Mouse (Mus musculus): ENCODE measurements around the gene Cdh10. TPM values are rescaled to one million over a fixed set of nuclear protein-coding genes. Genes with fewer than 3 reads are reported as not detected.
A peak's percentile ranks its signal among the peaks of the same experiment; 100 is the strongest.

The Cdh10 gene
- polyA plus RNA-seq, 1 experiment from 2014 or later, result 14.1 TPM

GRCm38 (mm10) chr15:18904131-18904530 is 85.4 kb downstream of the Cdh10 start:
- peak; percentile 23 for DNase-seq (ENCODE audit: low spot score)
- no peak overlapping the region for H3K4me2 ChIP-seq (ENCODE audit: low read length)
- H3K4me3 ChIP-seq (ENCODE audit: low read depth, low read length), result no peak overlapping the region
- 75% methylated on average over 2 of the region's 2 CpGs for WGBS
- no peak for ATAC-seq
- H3K9ac ChIP-seq (ENCODE audit: low read length), result no peak overlapping the region
- H3K27me3 ChIP-seq (replicated peaks; ENCODE audit: control insufficient read depth, insufficient read depth, low read length), result no peaks in the 10 kb centered on the region
- H3K27ac ChIP-seq (ENCODE audit: low read depth, low read length), result no peak overlapping the region
- no peaks in the 10 kb centered on the region for H3K9me3 ChIP-seq (replicated peaks; ENCODE audit: control insufficient read depth, low read length)
- no peaks in the 10 kb centered on the region for H3K4me1 ChIP-seq (ENCODE audit: control insufficient read depth, insufficient read depth, low read length)
- H3K36me3 ChIP-seq (ENCODE audit: control insufficient read depth, insufficient read depth, low read length), result no peaks in the 10 kb centered on the region

GRCm38 (mm10) chr15:18910612-18911011 is 91.9 kb downstream of the Cdh10 start:
- H3K4me3 ChIP-seq (ENCODE audit: low read depth, low read length), result no peak overlapping the region
- WGBS, result 91% methylated on average over 4 of the region's 4 CpGs
- no peak for DNase-seq (ENCODE audit: low spot score)
- no peak overlapping the region for H3K27ac ChIP-seq (ENCODE audit: low read depth, low read length)
- H3K9me3 ChIP-seq (replicated peaks; ENCODE audit: control insufficient read depth, low read length), result no peaks in the 10 kb centered on the region
- H3K4me1 ChIP-seq (ENCODE audit: control insufficient read depth, insufficient read depth, low read length), result no peaks in the 10 kb centered on the region
- no peak overlapping the region for H3K4me2 ChIP-seq (ENCODE audit: low read length)
- H3K9ac ChIP-seq (ENCODE audit: low read length), result no peak overlapping the region
- H3K36me3 ChIP-seq (ENCODE audit: control insufficient read depth, insufficient read depth, low read length), result no peaks in the 10 kb centered on the region
- H3K27me3 ChIP-seq (replicated peaks; ENCODE audit: control insufficient read depth, insufficient read depth, low read length), result no peaks in the 10 kb centered on the region
- no peak for ATAC-seq

GRCm38 (mm10) chr15:18925392-18926117 is 106.8 kb downstream of the Cdh10 start:
- Histone ChIP-seq H3K4me3 (ENCODE audit: low read depth, low read length) (no peak overlapping the region), H3K9ac (ENCODE audit: low read length) (no peak overlapping the region), H3K9me3 (replicated peaks; ENCODE audit: control insufficient read depth, low read length) (no peaks in the 10 kb centered on the region), H3K4me2 (ENCODE audit: low read length) (no peak overlapping the region), H3K27ac (ENCODE audit: low read depth, low read length) (no peak overlapping the region), H3K36me3 (ENCODE audit: control insufficient read depth, insufficient read depth, low read length) (no peaks in the 10 kb centered on the region), H3K4me1 (ENCODE audit: control insufficient read depth, insufficient read depth, low read length) (no peaks in the 10 kb centered on the region), H3K27me3 (replicated peaks; ENCODE audit: control insufficient read depth, insufficient read depth, low read length) (no peaks in the 10 kb centered on the region)
- DNase-seq (ENCODE audit: low spot score), result peak; percentile 19
- ATAC-seq, result no peak
- WGBS, result 89% methylated on average over 1 of the region's 1 CpGs

DNA sequence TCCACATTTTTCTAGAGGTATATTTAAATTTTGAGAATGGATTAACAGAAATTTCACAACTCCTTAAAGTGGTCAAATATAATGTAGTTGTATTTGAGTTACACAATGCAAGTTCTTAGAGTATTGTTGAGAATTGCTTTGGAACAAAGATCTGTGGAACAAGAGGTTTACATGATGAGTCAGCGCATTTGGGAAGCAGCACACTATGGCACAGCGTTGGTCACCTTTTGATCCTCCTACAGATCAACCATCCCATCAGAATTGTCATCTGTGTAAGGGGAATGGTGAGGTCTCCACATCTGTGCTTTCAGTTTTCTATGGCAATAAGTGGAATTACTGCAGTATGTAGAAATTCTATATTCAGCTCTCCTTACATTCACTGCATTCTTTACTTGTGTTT is 108.2 kb downstream of the Cdh10 start:
- Histone ChIP-seq H3K4me2 (ENCODE audit: low read length) (no peak overlapping the region), H3K9me3 (replicated peaks; ENCODE audit: control insufficient read depth, low read length) (no peaks in the 10 kb centered on the region), H3K4me1 (ENCODE audit: control insufficient read depth, insufficient read depth, low read length) (no peaks in the 10 kb centered on the region), H3K36me3 (ENCODE audit: control insufficient read depth, insufficient read depth, low read length) (no peaks in the 10 kb centered on the region), H3K27ac (ENCODE audit: low read depth, low read length) (no peak overlapping the region), H3K27me3 (replicated peaks; ENCODE audit: control insufficient read depth, insufficient read depth, low read length) (no peaks in the 10 kb centered on the region), H3K9ac (ENCODE audit: low read length) (no peak overlapping the region), H3K4me3 (ENCODE audit: low read depth, low read length) (no peak overlapping the region)
- DNase-seq (ENCODE audit: low spot score) (no peak), ATAC-seq (no peak)
- 96% methylated on average over 2 of the region's 2 CpGs for WGBS

DNA sequence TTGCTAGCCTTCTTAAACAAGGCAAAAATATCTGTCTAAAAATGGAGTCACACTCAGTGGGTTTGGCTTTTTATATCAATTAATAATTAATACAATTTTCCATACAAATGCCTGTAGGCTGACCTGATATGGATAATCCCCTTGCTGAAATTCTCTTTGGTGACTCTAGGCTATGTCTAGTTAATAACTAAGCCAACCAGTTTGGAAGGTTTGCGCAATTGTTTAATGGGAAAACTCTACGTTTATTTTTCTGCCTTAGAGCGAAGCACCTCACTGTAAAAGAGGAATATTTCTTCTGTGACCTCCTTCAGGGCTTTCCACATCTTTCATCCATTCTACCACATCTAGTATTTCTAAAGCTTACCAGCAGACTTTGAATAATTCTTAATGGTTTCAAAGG is 133.5 kb downstream of the Cdh10 start:
- no peak overlapping the region for H3K27ac ChIP-seq (ENCODE audit: low read depth, low read length)
- 97% methylated on average over 3 of the region's 3 CpGs for WGBS
- H3K9ac ChIP-seq (ENCODE audit: low read length), result no peak overlapping the region
- ATAC-seq (no peak), DNase-seq (ENCODE audit: low spot score) (no peak)
- no peak overlapping the region for H3K4me2 ChIP-seq (ENCODE audit: low read length)
- no peak overlapping the region for H3K4me3 ChIP-seq (ENCODE audit: low read depth, low read length)
- H3K27me3 ChIP-seq (replicated peaks; ENCODE audit: control insufficient read depth, insufficient read depth, low read length), result no peaks in the 10 kb centered on the region
- no peaks in the 10 kb centered on the region for H3K9me3 ChIP-seq (replicated peaks; ENCODE audit: control insufficient read depth, low read length)
- no peaks in the 10 kb centered on the region for H3K36me3 ChIP-seq (ENCODE audit: control insufficient read depth, insufficient read depth, low read length)
- H3K4me1 ChIP-seq (ENCODE audit: control insufficient read depth, insufficient read depth, low read length), result no peaks in the 10 kb centered on the region

GRCm38 (mm10) chr15:18975041-18975440 is 156.3 kb downstream of the Cdh10 start:
- no peak for ATAC-seq
- WGBS, result 59% methylated on average over 5 of the region's 5 CpGs
- Histone ChIP-seq H3K4me2 (ENCODE audit: low read length) (no peak overlapping the region), H3K4me3 (ENCODE audit: low read depth, low read length) (no peak overlapping the region), H3K27ac (ENCODE audit: low read depth, low read length) (no peak overlapping the region), H3K36me3 (ENCODE audit: control insufficient read depth, insufficient read depth, low read length) (no peaks in the 10 kb centered on the region), H3K9me3 (replicated peaks; ENCODE audit: control insufficient read depth, low read length) (no peaks in the 10 kb centered on the region), H3K27me3 (replicated peaks; ENCODE audit: control insufficient read depth, insufficient read depth, low read length) (no peaks in the 10 kb centered on the region), H3K4me1 (ENCODE audit: control insufficient read depth, insufficient read depth, low read length) (no peaks in the 10 kb centered on the region), H3K9ac (ENCODE audit: low read length) (no peak overlapping the region)
- no peak for DNase-seq (ENCODE audit: low spot score)

DNA sequence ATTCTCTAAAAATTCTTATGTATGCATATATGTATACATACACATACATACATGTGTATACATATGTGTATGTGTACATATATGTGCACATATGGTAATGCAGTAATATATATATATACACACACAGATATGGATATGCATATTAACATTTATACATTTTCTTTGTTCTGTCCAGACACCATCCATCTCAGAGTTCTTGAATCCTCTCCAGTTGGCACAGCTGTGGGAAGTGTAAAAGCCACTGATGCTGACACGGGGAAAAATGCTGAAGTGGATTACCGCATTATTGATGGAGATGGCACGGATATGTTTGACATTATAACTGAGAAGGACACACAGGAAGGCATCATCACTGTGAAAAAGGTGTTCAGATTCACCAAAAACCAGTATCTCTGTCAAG is 166.1 kb downstream of the Cdh10 start:
- Histone ChIP-seq H3K9me3 (replicated peaks; ENCODE audit: control insufficient read depth, low read length) (no peaks in the 10 kb centered on the region), H3K4me1 (ENCODE audit: control insufficient read depth, insufficient read depth, low read length) (no peaks in the 10 kb centered on the region), H3K4me2 (ENCODE audit: low read length) (no peak overlapping the region), H3K27ac (ENCODE audit: low read depth, low read length) (no peak overlapping the region; the same call in 1 of the 2 replicates), H3K9ac (ENCODE audit: low read length) (no peak overlapping the region), H3K36me3 (ENCODE audit: control insufficient read depth, insufficient read depth, low read length) (no peaks in the 10 kb centered on the region), H3K4me3 (ENCODE audit: low read depth, low read length) (no peak overlapping the region), H3K27me3 (replicated peaks; ENCODE audit: control insufficient read depth, insufficient read depth, low read length) (no peaks in the 10 kb centered on the region)
- peak; percentile 61; the same call in 1 of the 2 replicates for ATAC-seq
- peak; percentile 25 for DNase-seq (ENCODE audit: low spot score)
- 66% methylated on average over 3 of the region's 3 CpGs for WGBS

GRCm38 (mm10) chr15:18987671-18988070 is 168.9 kb downstream of the Cdh10 start:
- no peak for DNase-seq (ENCODE audit: low spot score)
- no peak for ATAC-seq
- H3K27ac ChIP-seq (ENCODE audit: low read depth, low read length), result no peak overlapping the region
- H3K4me2 ChIP-seq (ENCODE audit: low read length), result no peak overlapping the region
- H3K4me3 ChIP-seq (ENCODE audit: low read depth, low read length), result no peak overlapping the region
- no peaks in the 10 kb centered on the region for H3K36me3 ChIP-seq (ENCODE audit: control insufficient read depth, insufficient read depth, low read length)
- H3K9me3 ChIP-seq (replicated peaks; ENCODE audit: control insufficient read depth, low read length), result no peaks in the 10 kb centered on the region
- WGBS, result 51% methylated on average over 1 of the region's 1 CpGs
- H3K4me1 ChIP-seq (ENCODE audit: control insufficient read depth, insufficient read depth, low read length), result no peaks in the 10 kb centered on the region
- no peaks in the 10 kb centered on the region for H3K27me3 ChIP-seq (replicated peaks; ENCODE audit: control insufficient read depth, insufficient read depth, low read length)
- no peak overlapping the region for H3K9ac ChIP-seq (ENCODE audit: low read length)

DNA sequence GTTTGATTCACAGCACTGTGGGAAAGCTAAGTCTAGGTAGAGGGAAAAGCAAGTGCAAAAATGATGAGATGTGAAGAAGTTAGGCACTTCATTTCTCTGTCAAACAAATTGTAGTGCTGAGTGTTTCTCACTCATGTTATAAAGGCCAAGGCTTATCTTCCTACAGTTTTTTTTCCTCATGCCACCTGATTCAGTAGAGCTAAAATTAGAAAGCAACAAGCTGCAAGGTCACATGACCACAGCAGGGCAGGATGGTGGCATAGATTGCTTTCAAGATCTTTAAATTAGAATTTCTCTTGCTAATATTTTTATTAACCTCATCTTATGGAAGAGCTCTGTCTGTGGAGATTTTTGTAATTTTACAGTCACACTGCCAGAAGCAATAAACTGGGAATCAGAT is 174.8 kb downstream of the Cdh10 start:
- Histone ChIP-seq H3K9me3 (replicated peaks; ENCODE audit: control insufficient read depth, low read length) (no peaks in the 10 kb centered on the region), H3K9ac (ENCODE audit: low read length) (no peak overlapping the region), H3K4me3 (ENCODE audit: low read depth, low read length) (no peak overlapping the region), H3K27ac (ENCODE audit: low read depth, low read length) (no peak overlapping the region), H3K36me3 (ENCODE audit: control insufficient read depth, insufficient read depth, low read length) (no peaks in the 10 kb centered on the region), H3K27me3 (replicated peaks; ENCODE audit: control insufficient read depth, insufficient read depth, low read length) (no peaks in the 10 kb centered on the region), H3K4me1 (ENCODE audit: control insufficient read depth, insufficient read depth, low read length) (no peaks in the 10 kb centered on the region), H3K4me2 (ENCODE audit: low read length) (no peak overlapping the region)
- DNase-seq (ENCODE audit: low spot score), result no peak
- no peak for ATAC-seq

Measured in forebrain, embryonic 14.5 days (tissue).